Mouse (Mus musculus) inflammation-experienced regulatory T-cells, adult 6 months (primary cell): ENCODE results near the gene Filip1l. TPM values are rescaled to one million over a fixed set of nuclear protein-coding genes. Genes with fewer than 3 reads are reported as not detected.
A peak's percentile ranks its signal among the peaks of the same experiment; 100 is the strongest.

Experiments
- ATAC-seq: one replicate; pipeline ENCODE4 v1.8.0; 2017
- polyA plus RNA-seq, 3 experiments: library from polyadenylated mRNA; unstranded; fragments of 100-300 nt; shearing (Covaris generic); gene quantifications; one replicate each; pipeline ENCODE4 v1.2.1; 2017

Gene Filip1l
- polyA plus RNA-seq, 3 experiments from 2014 or later: 7.9 to 20.4 (median 17.6) TPM

- ATAC-seq: no peak
These were observed 220.9 kb downstream of the Filip1l start for GRCm38 (mm10) chr16:57573831-57574230.

- no peak for ATAC-seq
These were observed 223.0 kb downstream of the Filip1l start for GRCm38 (mm10) chr16:57575764-57576388.

GRCm38 (mm10) chr16:57577519-57577918, 224.6 kb downstream of the Filip1l start:
- peak; percentile 75 for ATAC-seq

- peak; percentile 24 for ATAC-seq
These were observed 227.1 kb downstream of the Filip1l start for GRCm38 (mm10) chr16:57580041-57580440.

- no peak for ATAC-seq
These were observed 229.1 kb downstream of the Filip1l start for GRCm38 (mm10) chr16:57582008-57582407.

DNA sequence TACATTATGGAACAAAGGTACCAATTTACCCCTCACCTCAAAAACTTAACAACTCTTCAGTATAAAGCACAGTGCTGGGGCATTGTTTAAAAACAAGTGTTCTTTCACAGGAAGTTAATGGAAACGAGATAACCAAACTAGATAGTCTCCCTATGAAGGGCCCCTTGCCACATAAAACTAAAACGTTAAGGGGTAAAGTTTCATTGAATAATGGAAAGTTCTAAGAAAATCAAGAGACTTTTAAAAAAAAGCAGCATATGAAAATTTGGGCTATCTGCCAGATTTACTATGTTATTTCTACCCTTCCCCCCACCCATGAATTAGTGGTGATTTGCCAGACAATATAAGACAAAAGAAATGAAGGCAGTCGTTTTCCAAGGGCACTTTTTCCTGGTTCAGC, 232.3 kb downstream of the Filip1l start:
- ATAC-seq: peak; percentile 86

GRCm38 (mm10) chr16:57593422-57594157, 240.7 kb downstream of the Filip1l start:
- ATAC-seq: peak; percentile 92

- ATAC-seq: no peak
These were observed 244.5 kb downstream of the Filip1l start for GRCm38 (mm10) chr16:57597295-57597957.

- ATAC-seq: no peak
These were observed 248.1 kb downstream of the Filip1l start for GRCm38 (mm10) chr16:57601031-57601430.

- peak; percentile 93 for ATAC-seq
These were observed 253.7 kb downstream of the Filip1l start, which contains the start of gene Cmss1 for GRCm38 (mm10) chr16:57606444-57607227. Gene Cmss1, minus strand, starts transcription at chr16:57606864.

GRCm38 (mm10) chr16:57611768-57612167, 258.9 kb downstream of the Filip1l start:
- ATAC-seq: peak; percentile 66

Other genes starting within 250 kb of the Filip1l start
- gene Tomm70a, start 231.4 kb upstream of the Filip1l start, polyA plus RNA-seq: 10 to 100 TPM; 10.8 to 14.7 (median 11.7) TPM
- gene Nit2, start 185.8 kb upstream of the Filip1l start, polyA plus RNA-seq: 10 to 100 TPM; 28.0 to 37.5 (median 37.5) TPM
- gene Tbc1d23, start 121.6 kb upstream of the Filip1l start, polyA plus RNA-seq: 10 to 100 TPM; 19.6 to 46.0 (median 28.1) TPM
- gene Tmem30c, start 60.2 kb upstream of the Filip1l start, polyA plus RNA-seq: under 1 TPM in 1 of 3 experiments, not detected in 2; 0.11 TPM